Mouse (Mus musculus) ES-E14 (cell line): Measurements from ENCODE around the gene Kdelr3. TPM values are rescaled to one million over a fixed set of nuclear protein-coding genes. Genes with fewer than 3 reads are reported as not detected.

Experiments
- DNase-seq: peaks from one replicate; pipeline ENCODE4 v3.0.0-alpha.2; 2013; ENCODE audit warnings: low read depth, low spot score
- H3K27ac ChIP-seq: 2 replicates; pipeline ENCODE4 v1.5.1; 2012; ENCODE audit warnings: low read depth, mild to moderate bottlenecking, low read length, moderate library complexity, mixed read lengths; ENCODE audit not compliant: poor library complexity, insufficient read depth, severe bottlenecking
- H3K36me3 ChIP-seq: 2 replicates; pipeline ENCODE4 v1.6.1; 2012; ENCODE audit warnings: mild to moderate bottlenecking, low read length, moderate library complexity, mixed read lengths; ENCODE audit not compliant: control insufficient read depth, poor library complexity, insufficient read depth, severe bottlenecking
- H3K4me1 ChIP-seq, 2 experiments: fragments of 150-350 bp in 1 of 2; sonication (generic) in 1 of 2; 2 replicates each; pipeline ENCODE4 v1.6.1; 2012; ENCODE audit warnings: low read length in 2 of 2, mild to moderate bottlenecking in 1 of 2, mixed read lengths in 1 of 2; ENCODE audit not compliant: control insufficient read depth in 2 of 2, insufficient read depth in 2 of 2, poor library complexity in 1 of 2
- H3K4me3 ChIP-seq, 2 experiments: fragments of 150-350 bp in 1 of 2; sonication (generic) in 1 of 2; 2 replicates each; pipeline ENCODE4 v1.5.1; 2012; ENCODE audit warnings: low read length in 2 of 2, low read depth in 1 of 2, mild to moderate bottlenecking in 1 of 2, mixed read lengths in 1 of 2; ENCODE audit not compliant: insufficient read depth in 1 of 2, poor library complexity in 1 of 2, severe bottlenecking in 1 of 2
- H3K9ac ChIP-seq: 2 replicates; pipeline ENCODE4 v1.6.1; 2012; ENCODE audit warnings: low read depth, mild to moderate bottlenecking, low read length, mixed read lengths; ENCODE audit not compliant: poor library complexity, insufficient read depth, severe bottlenecking
- H3K9me3 ChIP-seq: fragments of 150-350 bp; sonication (generic); 2 replicates; pipeline ENCODE4 v1.6.1; 2012; ENCODE audit warnings: low read depth, mild to moderate bottlenecking, low read length; ENCODE audit not compliant: control insufficient read depth, insufficient read depth
- CHD2 ChIP-seq: IDR thresholded peaks from 2 replicates; pipeline ENCODE4 v1.6.1; 2014; ENCODE audit warnings: mild to moderate bottlenecking, low read depth, low read length, inconsistent platforms
- HCFC1 ChIP-seq: IDR thresholded peaks from 2 replicates; pipeline ENCODE4 v1.6.1; 2012; ENCODE audit warnings: low read length, inconsistent platforms, borderline replicate concordance; ENCODE audit not compliant: insufficient read depth
- MAFK ChIP-seq: IDR thresholded peaks from 2 replicates; pipeline ENCODE4 v1.6.1; 2014; ENCODE audit warnings: mild to moderate bottlenecking, low read depth, low read length, inconsistent platforms; ENCODE audit not compliant: insufficient read depth
- ZC3H11A ChIP-seq: IDR thresholded peaks from 2 replicates; pipeline ENCODE4 v1.6.1; 2012; ENCODE audit warnings: low read depth, mild to moderate bottlenecking, inconsistent platforms, low read length, borderline replicate concordance
- ZNF384 ChIP-seq: IDR thresholded peaks from 2 replicates; pipeline ENCODE4 v1.6.1; 2012; ENCODE audit warnings: low read depth, low read length, inconsistent platforms
- in situ Hi-C, 2 experiments: fragments of 600-800 bp; cut with MboI; formaldehyde crosslinking; loops; one replicate each; pipeline ENCODE4 v1.15.1; 2025; ENCODE audit warnings: low sequenced_read_pairs in 2 of 2, inconsistent platforms in 1 of 2; ENCODE audit not compliant: unreplicated experiment in 2 of 2
- total RNA-seq: library from RNA; depleted of rRNA; stranded (reverse); fragments of 300-350 nt; gene quantifications from 2 replicates; pipeline ENCODE4 v1.2.3, GENCODE M21; 2012

The Kdelr3 gene
- total RNA-seq, 1 experiment: 16.2 TPM

DNA sequence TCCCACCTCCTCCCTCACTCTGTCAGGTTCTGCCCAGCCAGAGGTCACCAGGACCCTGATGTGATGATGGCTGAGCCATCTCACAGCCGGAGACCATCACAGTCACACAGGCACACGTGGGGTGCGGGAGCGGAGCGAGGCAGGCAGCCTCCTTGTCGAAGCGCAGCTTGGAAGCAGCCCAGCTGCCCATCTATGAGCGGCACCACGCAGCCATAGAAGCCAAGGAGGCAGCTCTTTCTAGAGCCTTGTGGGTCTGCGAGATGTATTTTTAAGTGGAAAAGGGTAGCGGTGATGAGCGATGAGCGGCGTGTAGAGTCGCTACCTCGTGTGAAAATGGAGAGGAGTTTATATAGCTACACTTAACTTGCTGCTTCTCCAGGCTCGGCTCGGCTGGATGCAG lies 22.7 kb upstream of the Kdelr3 start:
- Histone ChIP-seq H3K9me3 (no peaks in the 10 kb centered on the region), H3K4me3 (peak overlapping the region; percentile 31 to 33; a peak in 1 of 4 replicates), H3K4me1 (peaks cover 0 to 4% of the 10 kb centered on the region in 2 experiments; a peak in 1 of 4 replicates), H3K36me3 (no peaks in the 10 kb centered on the region), H3K9ac (peak overlapping the region; percentile 4; the same call in 1 of the 2 replicates), H3K27ac (no peak overlapping the region)
- DNase-seq: no peak
- in situ Hi-C loops: no loop called here
- TF ChIP-seq ZNF384: no peak
- no peak for TF ChIP-seq MAFK
- no peak for TF ChIP-seq HCFC1
- no peak for TF ChIP-seq CHD2
- no peak for TF ChIP-seq ZC3H11A

GRCm38 (mm10) chr15:79500110-79500509 lies 16.1 kb upstream of the Kdelr3 start:
- peak overlapping the region; percentile 44 to 60; a peak in 3 of 4 replicates for H3K4me3 ChIP-seq
- no peaks in the 10 kb centered on the region for H3K9me3 ChIP-seq
- no peak overlapping the region for H3K27ac ChIP-seq
- H3K36me3 ChIP-seq: no peaks in the 10 kb centered on the region
- peak overlapping the region; percentile 21 for H3K9ac ChIP-seq
- TF ChIP-seq MAFK (no peak), ZC3H11A (no peak), CHD2 (no peak), ZNF384 (no peak), HCFC1 (no peak)
- H3K4me1 ChIP-seq: peaks cover 2 to 14% of the 10 kb centered on the region in 2 experiments; a peak in 1 of 4 replicates
- in situ Hi-C loops: no loop called here
- no peak for DNase-seq

DNA sequence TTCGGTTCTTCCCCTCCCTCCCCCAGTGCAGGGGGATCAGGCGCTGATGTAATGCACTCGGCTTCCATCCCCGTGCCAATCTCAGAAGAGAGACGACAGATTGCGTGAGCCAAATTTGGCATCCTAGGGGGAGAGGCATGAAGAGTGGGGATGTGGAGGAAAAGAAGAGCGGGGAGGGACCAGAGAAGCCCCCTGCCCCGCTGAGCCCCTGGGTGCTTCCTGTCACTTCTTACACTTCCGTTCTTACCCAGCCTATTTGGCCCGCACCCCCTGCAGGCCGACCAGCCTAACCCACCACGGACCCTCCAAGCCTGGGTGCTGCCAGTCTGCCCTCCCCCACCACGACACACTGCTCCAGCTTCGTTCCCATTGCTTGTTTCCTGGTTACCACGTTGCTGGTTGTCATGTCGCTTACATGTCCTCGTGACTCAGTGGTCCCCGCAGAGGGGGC lies 13.3 kb upstream of the Kdelr3 start:
- no peak overlapping the region; a peak in 1 of 4 replicates for H3K4me3 ChIP-seq

GRCm38 (mm10) chr15:79503438-79503837 lies 12.8 kb upstream of the Kdelr3 start:
- H3K36me3 ChIP-seq: no peaks in the 10 kb centered on the region
- H3K9me3 ChIP-seq: no peaks in the 10 kb centered on the region
- no peak overlapping the region for H3K9ac ChIP-seq
- no peak for DNase-seq
- in situ Hi-C loops: no loop called here
- no peak overlapping the region for H3K27ac ChIP-seq
- TF ChIP-seq ZC3H11A (no peak), MAFK (no peak), ZNF384 (no peak), HCFC1 (no peak), CHD2 (no peak)
- H3K4me1 ChIP-seq: peaks cover 2 to 20% of the 10 kb centered on the region in 2 experiments; a peak in 2 of 4 replicates
- no peak overlapping the region for H3K4me3 ChIP-seq

More for the DNA sequence above, 13.3 kb upstream of the Kdelr3 start:
- Histone ChIP-seq H3K9ac (no peak overlapping the region), H3K4me1 (peaks cover 2 to 20% of the 10 kb centered on the region in 2 experiments; a peak in 2 of 4 replicates), H3K27ac (no peak overlapping the region), H3K9me3 (no peaks in the 10 kb centered on the region), H3K36me3 (no peaks in the 10 kb centered on the region)
- TF ChIP-seq ZNF384 (no peak), CHD2 (no peak), MAFK (no peak), HCFC1 (no peak), ZC3H11A (no peak)
- in situ Hi-C loops: no loop called here
- no peak for DNase-seq
